Mouse (Mus musculus) layer of hippocampus, postnatal 10 days (tissue): ENCODE data around the gene Osr1. TPM values are rescaled to one million over a fixed set of nuclear protein-coding genes. Genes with fewer than 3 reads are reported as not detected.

ENCODE experiments used
- DNase-seq, 2 experiments: peaks; one replicate each; pipeline ENCODE4 v3.0.0; 2021; ENCODE audit warnings: low spot score in 2 of 2
- total RNA-seq, 2 experiments: library from RNA; stranded (reverse); gene quantifications; 2 replicates each; pipeline ENCODE4 v1.2.3; 2021

The Osr1 gene
- total RNA-seq, 2 experiments from 2014 or later = 5.5 to 9.7 TPM

GRCm38 (mm10) chr12:9585085-9585453 lies 15.2 kb downstream of the Osr1 start:
- no peak for DNase-seq

GRCm38 (mm10) chr12:9587732-9588131 lies 17.8 kb downstream of the Osr1 start:
- no peak for DNase-seq

GRCm38 (mm10) chr12:9589561-9590134 lies 19.7 kb downstream of the Osr1 start:
- DNase-seq = no peak

- no peak for DNase-seq
Measured at GRCm38 (mm10) chr12:9591141-9591540, 21.2 kb downstream of the Osr1 start.

- no peak for DNase-seq
Measured at GRCm38 (mm10) chr12:9598219-9598618, 28.3 kb downstream of the Osr1 start.
